Comparison of ENCODE assay signal across 23 mouse cellular contexts in the genomic region with DNA sequence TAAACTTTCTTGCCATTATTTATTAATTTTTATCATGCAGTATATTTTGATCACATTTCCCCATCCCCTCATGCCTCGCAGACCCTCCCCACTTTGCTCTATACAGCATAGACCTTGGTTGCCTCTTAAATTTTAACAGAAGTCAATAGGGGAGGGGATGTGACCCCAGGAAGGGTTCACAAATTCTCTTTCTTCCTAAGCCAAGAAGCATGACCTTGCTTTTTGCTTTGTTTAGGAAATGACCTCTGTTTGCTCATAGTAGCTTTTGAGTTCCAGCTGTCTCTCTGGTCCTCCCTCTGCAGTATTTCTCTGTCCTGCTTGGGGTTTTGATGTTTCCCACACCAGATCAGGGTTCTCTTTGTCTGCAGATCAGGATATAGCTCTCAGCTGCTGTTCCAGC. TPM values are rescaled to one million over a fixed set of nuclear protein-coding genes. Genes with fewer than 3 reads are reported as not detected.
"Had no signal": no experiment of that assay in that cellular context is flagged by ENCODE, and none has a peak within 500 bp of the region (broad histone marks: within the 10 kb centered on the region; RNA-seq: fewer than 3 reads in every experiment).

No protein-coding gene starts in this region.

- H3K4me3 ChIP-seq: megakaryocyte, embryonic 14.5 days; midbrain, embryonic 13.5 days; myocyte; neural tube, embryonic 13.5 days; neural tube, embryonic 15.5 days had no signal

- H3K4me2 ChIP-seq: lung, embryonic 14.5 days; midbrain, embryonic 11.5 days; midbrain, embryonic 13.5 days; neural tube, embryonic 13.5 days; neural tube, embryonic 15.5 days had no signal

- H3K9ac ChIP-seq: liver, embryonic 14.5 days; lung, embryonic 14.5 days; midbrain, embryonic 13.5 days; neural tube, embryonic 13.5 days; neural tube, embryonic 15.5 days had no signal

- H3K27ac ChIP-seq: liver, embryonic 14.5 days; macrophage; midbrain, embryonic 13.5 days; neural tube, embryonic 13.5 days; neural tube, embryonic 15.5 days had no signal

- H3K9me3 ChIP-seq: megakaryocyte, embryonic 14.5 days; midbrain, embryonic 13.5 days; neural tube, embryonic 13.5 days; neural tube, embryonic 15.5 days had no signal

- H3K36me3 ChIP-seq: midbrain, embryonic 13.5 days; neural tube, embryonic 13.5 days; neural tube, embryonic 15.5 days had no signal

- DNase-seq: lung, adult 18-20 months; lung, embryonic 14.5 days; lung, postnatal 10 days; retina, postnatal 1 day; right cerebral cortex, adult 18-20 months; right cerebral cortex, postnatal 25 days; right cerebral cortex, postnatal 4 days; spleen, adult 18-20 months; thymus, adult 18-20 months; thymus, postnatal 14 days; thymus, postnatal 36 days had no signal

- ATAC-seq: midbrain, embryonic 13.5 days; midbrain, embryonic 16.5 days had no signal

- H3K27me3 ChIP-seq: megakaryocyte, embryonic 14.5 days; midbrain, embryonic 13.5 days; neural tube, embryonic 13.5 days; neural tube, embryonic 15.5 days had no signal

- H3K4me1 ChIP-seq: megakaryocyte, embryonic 14.5 days; midbrain, embryonic 13.5 days; neural tube, embryonic 13.5 days; neural tube, embryonic 15.5 days had no signal

RNA-seq across cellular contexts. Expression of a gene that starts 12.6 kb away (rescaled TPM):
- total RNA-seq: megakaryocyte progenitor cell, adult 5-6 weeks had no signal
- polyA plus RNA-seq: lung, embryonic 14.5 days; macrophage; myocyte; neural tube, embryonic 11.5 days; neural tube, embryonic 13.5 days; neural tube, embryonic 15.5 days; small intestine, adult 2 months had no signal

RNA-seq across cellular contexts. Expression of a gene that starts 40.7 kb away (rescaled TPM):
- total RNA-seq: megakaryocyte progenitor cell, adult 5-6 weeks had no signal
- polyA plus RNA-seq: macrophage, myocyte had no signal
